Mouse (Mus musculus): ENCODE results near the gene Tcl1b2.
"Not testable (repeated sequence)": the region's sequence is repeated elsewhere in the genome, so short reads cannot be mapped to it uniquely, and the experiment has no call there.

DNA sequence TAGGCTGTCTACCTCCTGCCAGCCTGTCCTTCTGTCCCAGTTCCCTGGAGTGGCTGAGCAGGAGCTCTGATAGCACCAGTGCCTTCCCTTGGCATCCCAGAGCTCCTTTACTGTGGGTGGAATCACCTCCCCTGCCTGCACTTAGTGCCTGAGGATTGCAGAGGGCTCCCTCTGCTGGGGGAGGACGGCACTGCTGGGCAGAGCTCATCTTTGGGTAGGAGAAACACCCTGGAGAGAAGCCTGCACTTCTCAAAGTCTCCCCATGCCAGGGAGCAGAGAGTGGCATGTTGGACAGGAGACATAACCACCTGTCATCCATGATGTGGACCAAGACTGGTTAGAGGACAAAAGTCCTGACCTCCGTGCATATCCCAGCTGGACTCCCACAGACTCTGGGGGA lies 43.2 kb downstream of the Tcl1b2 start:
- TF ChIP-seq CTCF (IDR thresholded peaks at IDR 0.05; ENCODE audit: low read depth, low read length); TAL1 (conservative IDR thresholded peaks at IDR 0.05; ENCODE audit: low read depth, low read length); GATA1 (IDR thresholded peaks at IDR 0.05; ENCODE audit: borderline replicate concordance, low read length); GATA2 (IDR thresholded peaks at IDR 0.05; ENCODE audit: borderline replicate concordance, low read depth, low read length); POLR2AphosphoS5 (IDR thresholded peaks at IDR 0.05; ENCODE audit: insufficient replicate concordance, low read depth, low read length): not testable (repeated sequence)

All from G1E (cell line).